Mouse (Mus musculus) testis, adult 2 months (tissue): ENCODE results near the gene Lancl1.

Experiments used
- CTCF ChIP-seq: fragments of 200-500 bp; IDR thresholded peaks from 2 replicates; pipeline ENCODE4 v1.5.1; 2012; ENCODE audit warnings: low read depth, mild to moderate bottlenecking, inconsistent platforms, low read length, moderate library complexity; ENCODE audit not compliant: control insufficient read depth, insufficient read depth, insufficient replicate concordance
- POLR2A ChIP-seq: fragments of 200-500 bp; IDR thresholded peaks from 2 replicates; pipeline ENCODE4 v1.6.1; 2012; ENCODE audit warnings: low read depth, mild to moderate bottlenecking, inconsistent platforms, low read length, moderate library complexity; ENCODE audit not compliant: control insufficient read depth

- TF ChIP-seq POLR2A = no peak
- no peak for TF ChIP-seq CTCF
Observed at GRCm38 (mm10) chr1:67039083-67039482, 411 bp upstream of the Lancl1 start.
